Mouse (Mus musculus): Measurements from ENCODE around the gene Ppp2r5c.

The Ppp2r5c gene

GRCm38 (mm10) chr12:110610713-110611112 is 163.8 kb downstream of the Ppp2r5c start:
- DNase-seq (ENCODE audit: low spot score) = no peak

GRCm38 (mm10) chr12:110630056-110630455 is 183.1 kb downstream of the Ppp2r5c start:
- no peak for DNase-seq (ENCODE audit: low spot score)

All from testis, postnatal 14 days (tissue).